Mouse (Mus musculus) lung, embryonic 14.5 days (tissue): Measurements from ENCODE around the gene 2010106E10Rik. TPM values are rescaled to one million over a fixed set of nuclear protein-coding genes. Genes with fewer than 3 reads are reported as not detected.

ENCODE experiments used
- ATAC-seq: fragments of 200-750 bp; cut with Nextera tagmentation; 2 replicates; pipeline ENCODE4 v1.8.0; 2017; ENCODE audit warnings: mild to moderate bottlenecking, moderate TSS enrichment, moderate library complexity; ENCODE audit not compliant: insufficient read depth
- DNase-seq: peaks from one replicate; pipeline ENCODE4 v3.0.0-alpha.2; 2015
- H3K27ac ChIP-seq: fragments of 300-500 bp; sonication (generic); 2 replicates; pipeline ENCODE4 v1.5.1; 2014; ENCODE audit warnings: low read depth, mild to moderate bottlenecking, moderate library complexity
- H3K27me3 ChIP-seq: fragments of 300-500 bp; sonication (generic); 2 replicates; pipeline ENCODE4 v1.6.1; 2014; ENCODE audit warnings: low read length, control low read depth; ENCODE audit not compliant: insufficient read depth
- H3K36me3 ChIP-seq: fragments of 300-500 bp; sonication (generic); 2 replicates; pipeline ENCODE4 v1.6.1; 2014; ENCODE audit warnings: control low read depth; ENCODE audit not compliant: insufficient read depth
- H3K4me1 ChIP-seq: fragments of 300-500 bp; sonication (generic); 2 replicates; pipeline ENCODE4 v1.6.1; 2014; ENCODE audit warnings: antibody characterized with exemption, control low read depth; ENCODE audit not compliant: insufficient read depth
- H3K4me2 ChIP-seq: fragments of 300-500 bp; sonication (generic); 2 replicates; pipeline ENCODE4 v1.6.1; 2014; ENCODE audit warnings: mild to moderate bottlenecking
- H3K4me3 ChIP-seq: fragments of 300-500 bp; sonication (generic); 2 replicates; pipeline ENCODE4 v1.5.1; 2014; ENCODE audit warnings: low read depth, low read length
- H3K9ac ChIP-seq: fragments of 300-500 bp; sonication (generic); 2 replicates; pipeline ENCODE4 v1.6.1; 2014
- H3K9me3 ChIP-seq: fragments of 300-500 bp; sonication (generic); 2 replicates; pipeline ENCODE4 v1.6.1; 2016; ENCODE audit warnings: low read depth, low read length, control low read depth
- CTCF ChIP-seq: IDR thresholded peaks from 2 replicates; pipeline ENCODE4 v1.5.1; 2016; ENCODE audit warnings: antibody characterized with exemption, low read depth
- WGBS: fragments of 180-500 bp; shearing (Covaris S2); extraction: QIAGEN DNeasy Blood & Tissue Kit; methylation state at CpG from one replicate; pipeline ENCODE4 v1.1.7; 2014; 5-methylcytosine and 5-hydroxymethylcytosine counted together
- polyA plus RNA-seq: library from polyadenylated mRNA; unstranded; fragments of >200 nt; fragmentation: Nextera tagmentation; extraction: Ambion mirVana; gene quantifications from 2 replicates; pipeline ENCODE4 v1.2.1, GENCODE M21; 2014

Gene 2010106E10Rik
- polyA plus RNA-seq: not detected in 2 replicates

DNA sequence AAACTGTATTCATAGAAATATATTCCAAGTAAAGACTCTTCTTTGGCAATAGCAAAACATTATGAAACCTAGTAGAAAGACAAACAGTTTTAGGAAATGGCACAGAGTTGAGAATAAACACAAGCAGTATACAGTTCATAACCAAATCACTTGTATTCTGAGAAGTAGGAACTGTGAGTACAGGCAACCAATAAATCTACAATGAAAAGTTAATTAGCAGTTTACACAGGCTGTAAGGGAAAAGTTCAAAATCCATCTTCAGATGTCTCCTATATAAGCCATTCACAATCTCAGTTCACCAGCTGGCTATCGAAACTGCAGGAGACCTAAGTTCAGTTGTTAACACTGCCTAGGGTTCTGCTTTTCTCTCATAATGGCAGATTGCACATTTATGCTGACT is at the start of gene 2010106E10Rik:
Gene 2010106E10Rik (plus strand): TSS at position 301 of the 400 bp plus-strand sequence.
- TF ChIP-seq CTCF: no peak
- H3K27ac ChIP-seq: no peak within 1 kb of the TSS
- WGBS: 76% methylated on average over 1 of the region's 1 CpGs
- H3K36me3 ChIP-seq: no peaks in the 10 kb centered on the region
- no peak for DNase-seq
- no peaks in the 10 kb centered on the region for H3K9me3 ChIP-seq
- no peaks in the 10 kb centered on the region for H3K27me3 ChIP-seq
- ATAC-seq: no peak
- H3K9ac ChIP-seq: no peak within 1 kb of the TSS
- no peak within 1 kb of the TSS for H3K4me3 ChIP-seq
- H3K4me1 ChIP-seq: no peaks in the 10 kb centered on the region
- no peak within 1 kb of the TSS for H3K4me2 ChIP-seq

DNA sequence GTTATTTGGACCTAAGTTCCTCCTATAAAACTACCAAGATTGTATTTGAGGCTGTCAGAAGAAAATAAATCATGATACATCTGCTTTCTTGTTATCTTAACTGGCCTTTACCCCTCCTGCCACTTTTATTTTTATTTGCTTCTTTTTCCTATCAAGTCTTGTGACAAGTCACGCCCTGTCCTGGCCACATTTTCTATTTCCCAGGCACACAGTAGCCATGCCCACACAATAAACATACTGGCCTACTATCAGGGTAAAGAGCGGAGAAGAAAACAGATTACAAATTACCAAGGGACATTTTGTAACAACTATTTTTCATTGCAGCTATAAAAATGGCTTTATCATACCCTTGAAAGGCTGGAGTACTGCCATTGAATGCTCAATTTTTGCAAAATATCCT is 10.6 kb downstream of the 2010106E10Rik start:
- H3K36me3 ChIP-seq: no peaks in the 10 kb centered on the region
- no peaks in the 10 kb centered on the region for H3K27me3 ChIP-seq
- ATAC-seq: no peak
- no peak overlapping the region for H3K4me3 ChIP-seq
- no peak overlapping the region for H3K9ac ChIP-seq
- H3K4me2 ChIP-seq: no peak overlapping the region
- no peak overlapping the region for H3K27ac ChIP-seq
- no peak for DNase-seq
- no peak for TF ChIP-seq CTCF
- 54% methylated on average over 2 of the region's 2 CpGs for WGBS
- H3K4me1 ChIP-seq: no peaks in the 10 kb centered on the region
- no peaks in the 10 kb centered on the region for H3K9me3 ChIP-seq

DNA sequence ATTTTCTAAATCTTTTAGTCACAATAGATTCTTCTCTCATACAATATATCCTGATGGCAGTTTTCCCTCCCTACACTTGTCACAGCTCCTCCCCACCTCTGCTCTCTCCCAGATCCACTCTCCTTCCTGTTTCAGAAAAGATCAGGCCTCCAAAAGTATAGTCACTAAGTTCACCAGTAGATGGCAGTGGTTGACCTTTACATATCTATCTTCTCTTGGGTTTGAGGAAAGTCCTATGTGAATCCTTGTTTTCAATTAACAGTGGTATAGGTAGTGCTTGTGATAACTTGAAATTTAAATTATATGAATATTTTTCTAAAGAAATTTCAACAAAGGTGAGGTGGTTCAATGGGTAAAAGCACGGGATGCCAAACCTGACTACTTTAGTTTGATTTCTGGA is 29.7 kb downstream of the 2010106E10Rik start:
- Histone ChIP-seq H3K27ac (no peak overlapping the region), H3K4me1 (no peaks in the 10 kb centered on the region), H3K9ac (no peak overlapping the region), H3K9me3 (no peaks in the 10 kb centered on the region), H3K36me3 (no peaks in the 10 kb centered on the region), H3K27me3 (no peaks in the 10 kb centered on the region), H3K4me3 (no peak overlapping the region), H3K4me2 (no peak overlapping the region)
- DNase-seq (peak; percentile 75), ATAC-seq (peak; percentile 35; the same call in 1 of the 2 replicates)
- whole genome bisulfite sequencing: 71% methylated on average over 1 of the region's 1 CpGs
- peak; percentile 53 for TF ChIP-seq CTCF

DNA sequence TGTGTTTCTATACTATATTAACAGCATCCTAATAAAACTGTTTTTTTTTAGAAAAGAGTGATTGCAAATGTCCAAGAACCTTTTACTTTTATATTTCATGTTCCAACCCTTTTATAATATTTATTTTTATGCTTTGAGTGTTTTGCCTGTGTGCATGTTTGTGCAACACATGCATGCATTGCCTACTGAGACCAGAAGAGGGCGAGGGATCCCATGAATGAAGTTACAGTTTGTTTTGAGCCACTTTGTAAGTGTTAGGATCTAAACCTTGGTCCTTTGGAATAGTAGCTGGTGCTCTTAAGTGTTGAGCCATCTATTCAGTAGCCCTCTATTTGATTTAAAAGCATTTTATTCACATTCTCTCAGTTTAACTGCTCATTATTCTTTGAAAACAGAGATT is 48.0 kb downstream of the 2010106E10Rik start:
- peak; percentile 42 for TF ChIP-seq CTCF
- WGBS: 36% methylated on average over 1 of the region's 1 CpGs

DNA sequence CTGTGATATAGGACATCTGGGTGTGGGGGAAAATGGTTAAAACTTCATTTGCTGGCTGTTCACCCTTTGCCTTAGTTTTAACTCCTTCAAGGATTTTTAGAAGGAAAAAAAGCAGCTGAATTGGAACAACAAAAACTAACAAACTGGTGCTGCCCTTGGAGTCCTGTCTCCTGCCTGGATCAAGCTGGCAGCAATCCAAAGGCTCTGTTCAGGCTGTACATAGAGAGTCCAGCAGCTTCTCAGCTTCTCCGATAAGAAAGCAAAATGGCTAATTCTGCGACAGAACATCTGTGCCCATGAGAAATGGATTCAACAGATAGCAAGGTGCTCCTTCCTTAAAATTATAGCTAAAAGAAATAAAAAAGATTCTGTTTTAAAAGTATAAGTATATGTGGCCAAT is 72.6 kb downstream of the 2010106E10Rik start:
- Histone ChIP-seq H3K9me3 (no peaks in the 10 kb centered on the region), H3K4me2 (no peak overlapping the region), H3K27ac (no peak overlapping the region), H3K9ac (no peak overlapping the region), H3K4me1 (no peaks in the 10 kb centered on the region), H3K4me3 (no peak overlapping the region), H3K27me3 (no peaks in the 10 kb centered on the region), H3K36me3 (no peaks in the 10 kb centered on the region)
- DNase-seq (peak; percentile 42), ATAC-seq (no peak)
- WGBS: 62% methylated on average over 2 of the region's 2 CpGs
- TF ChIP-seq CTCF: no peak

More for the DNA sequence above, 48.0 kb downstream of the 2010106E10Rik start:
- Histone ChIP-seq H3K4me2 (no peak overlapping the region), H3K9me3 (no peaks in the 10 kb centered on the region), H3K4me3 (no peak overlapping the region), H3K4me1 (no peaks in the 10 kb centered on the region), H3K27ac (no peak overlapping the region), H3K27me3 (no peaks in the 10 kb centered on the region), H3K9ac (no peak overlapping the region), H3K36me3 (no peaks in the 10 kb centered on the region)
- ATAC-seq: no peak
- DNase-seq: peak; percentile 5

DNA sequence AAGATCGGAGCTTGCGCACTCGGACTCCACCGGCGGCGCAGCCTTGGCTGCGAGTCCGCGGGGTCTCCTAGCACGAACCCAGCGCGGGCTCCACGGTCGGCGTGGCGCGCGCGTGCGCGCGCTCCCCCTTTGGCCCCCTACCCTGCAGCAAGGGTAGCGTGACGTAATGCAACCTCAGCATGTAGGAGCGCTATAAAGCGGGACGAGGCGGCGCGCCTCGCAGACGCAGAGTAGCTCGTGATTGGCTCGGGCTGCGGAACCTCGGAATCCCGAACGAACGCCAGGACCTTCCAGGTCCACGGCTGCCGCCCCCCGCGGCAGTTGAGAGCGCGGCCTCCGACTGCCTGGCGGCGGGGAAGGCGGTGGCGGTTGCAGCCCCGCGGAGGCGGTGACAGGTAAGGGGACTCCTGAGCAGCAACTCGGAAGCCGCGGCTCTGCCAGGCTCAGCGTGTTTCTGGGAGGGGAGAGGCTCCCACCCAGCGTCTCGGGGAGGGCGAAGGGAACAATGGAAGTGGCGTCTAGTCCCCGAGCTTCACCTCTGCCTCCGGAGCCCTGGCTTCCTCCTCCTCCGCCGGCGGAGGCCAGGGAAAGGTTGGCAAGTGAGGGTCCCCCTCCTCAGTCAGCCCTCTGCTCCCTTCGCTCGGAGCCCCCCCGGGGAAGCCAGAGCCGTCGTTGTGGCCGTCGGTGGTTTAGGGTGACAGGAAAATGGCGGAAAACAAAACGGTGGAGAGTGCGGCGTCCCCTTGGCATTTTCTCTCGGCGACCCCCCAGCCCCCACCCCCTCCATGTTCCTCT is 105.6 kb downstream of the 2010106E10Rik start, which contains the start of gene Zfp711:
Gene Zfp711 (plus strand): TSS at position 16 of the 795 bp plus-strand sequence.
- ATAC-seq: peak; percentile 99
- 11% methylated on average over 75 of the region's 79 CpGs for WGBS
- no peaks in the 10 kb centered on the region for H3K36me3 ChIP-seq
- DNase-seq: peak; percentile 93
- no peaks in the 10 kb centered on the region for H3K27me3 ChIP-seq
- peak; percentile 1; the same call in 1 of the 2 replicates for TF ChIP-seq CTCF
- H3K9me3 ChIP-seq: no peaks in the 10 kb centered on the region
- peak within 1 kb of the TSS; percentile 57 for H3K4me3 ChIP-seq
- no peaks in the 10 kb centered on the region for H3K4me1 ChIP-seq
- peak within 1 kb of the TSS; percentile 62 for H3K4me2 ChIP-seq
- H3K9ac ChIP-seq: peak within 1 kb of the TSS; percentile 71
- H3K27ac ChIP-seq: peak within 1 kb of the TSS; percentile 79

DNA sequence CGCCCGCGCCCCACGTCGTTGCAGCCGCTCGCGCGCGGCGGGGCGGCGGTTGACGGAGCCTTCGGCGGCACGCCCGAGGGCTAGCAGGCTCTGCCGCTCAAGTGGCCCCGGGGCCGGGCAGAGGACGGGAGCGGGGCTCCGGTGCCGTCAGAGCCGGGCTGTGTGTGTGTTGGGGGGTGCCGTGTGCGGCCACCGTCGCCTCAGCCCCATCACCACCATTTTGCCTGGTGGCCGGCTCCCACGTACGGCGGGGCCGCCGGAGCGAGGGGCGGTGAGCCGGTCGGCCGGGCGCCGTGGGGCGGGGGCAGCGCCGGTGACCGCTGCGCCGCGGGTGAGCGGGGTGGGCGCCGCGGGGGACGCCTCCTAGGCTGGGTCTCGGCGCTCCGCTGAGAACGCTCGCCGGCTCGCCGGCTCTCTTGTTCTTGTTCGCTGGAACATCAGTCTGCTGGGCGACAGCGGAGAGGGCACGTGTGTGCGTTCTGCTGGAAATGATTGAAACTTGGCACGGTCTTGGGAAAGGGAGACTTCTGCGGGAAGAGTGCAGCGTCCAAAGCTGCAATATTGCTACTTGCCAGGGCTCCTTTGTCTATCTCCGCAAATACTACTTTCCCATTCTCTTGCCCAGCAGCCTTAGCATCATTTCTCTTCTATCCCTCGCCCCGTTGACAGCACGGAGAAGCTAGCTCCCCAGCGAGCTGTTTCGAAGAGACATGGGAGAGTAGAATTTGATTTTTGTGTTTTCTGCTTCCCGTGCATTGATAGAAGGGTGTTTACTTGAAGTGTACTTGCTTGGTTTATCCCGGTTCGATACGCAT is 106.4 kb downstream of the 2010106E10Rik start:
- Histone ChIP-seq H3K36me3 (no peaks in the 10 kb centered on the region), H3K4me1 (no peaks in the 10 kb centered on the region), H3K27me3 (no peaks in the 10 kb centered on the region), H3K27ac (peak overlapping the region; percentile 79), H3K9me3 (no peaks in the 10 kb centered on the region), H3K9ac (peak overlapping the region; percentile 71), H3K4me2 (peak overlapping the region; percentile 62), H3K4me3 (peak overlapping the region; percentile 57)
- DNase-seq: peak; percentile 65
- peak; percentile 56 for ATAC-seq
- no peak for TF ChIP-seq CTCF
- WGBS: 11% methylated on average over 54 of the region's 81 CpGs

Other genes starting within 250 kb of the 2010106E10Rik start
- 50.3 and 54.1 TPM in 2 replicates for gene Apool, start 183.9 kb upstream of the 2010106E10Rik start, polyA plus RNA-seq
- gene Satl1, start 88.5 kb upstream of the 2010106E10Rik start, polyA plus RNA-seq: not detected in 2 replicates
- gene Zfp711, start 105.3 kb downstream of the 2010106E10Rik start, polyA plus RNA-seq: 16.4 and 17.2 TPM in 2 replicates
- gene Pof1b, start 203.4 kb downstream of the 2010106E10Rik start, polyA plus RNA-seq: 1.1 and 1.3 TPM in 2 replicates